15 mouse cellular contexts compared by ENCODE assay signal in genomic region chr16:33954793-33955192, GRCm38 (mm10).
"Had no signal": no experiment of that assay in that cellular context is flagged by ENCODE, and none has a peak within 500 bp of the region (broad histone marks: within the 10 kb centered on the region; RNA-seq: fewer than 3 reads in every experiment).

No protein-coding gene starts in this region.

- H3K4me2 ChIP-seq: liver, embryonic 12.5 days; lung, embryonic 14.5 days; midbrain, embryonic 11.5 days; midbrain, embryonic 15.5 days; neural tube, embryonic 13.5 days had no signal

- H3K4me3 ChIP-seq: layer of hippocampus, adult 2 months; left cerebral cortex, adult 2 months; limb, embryonic 10.5 days; liver, embryonic 12.5 days; megakaryocyte, embryonic 14.5 days; midbrain, embryonic 15.5 days; neural tube, embryonic 13.5 days had no signal

- H3K9ac ChIP-seq: liver, embryonic 12.5 days; lung, embryonic 14.5 days; midbrain, embryonic 15.5 days; neural tube, embryonic 13.5 days had no signal

- DNase-seq: kidney, postnatal 10 days; kidney, postnatal 4 days; lung, embryonic 14.5 days; lung, postnatal 14 days; right cerebral cortex, postnatal 25 days; thymus, adult 18-20 months; thymus, postnatal 14 days had no signal

- H3K4me1 ChIP-seq: limb, embryonic 10.5 days; liver, embryonic 12.5 days; midbrain, embryonic 15.5 days; neural tube, embryonic 13.5 days had no signal

- H3K9me3 ChIP-seq: limb, embryonic 10.5 days; liver, embryonic 12.5 days; megakaryocyte, embryonic 14.5 days; midbrain, embryonic 15.5 days; neural tube, embryonic 13.5 days had no signal

- H3K27ac ChIP-seq: layer of hippocampus, adult 2 months; left cerebral cortex, adult 2 months; limb, embryonic 10.5 days; liver, embryonic 12.5 days; midbrain, embryonic 15.5 days; neural tube, embryonic 13.5 days had no signal

- H3K27me3 ChIP-seq: liver, embryonic 12.5 days; megakaryocyte, embryonic 14.5 days; midbrain, embryonic 15.5 days; neural tube, embryonic 13.5 days had no signal

- ATAC-seq: liver, embryonic 12.5 days; midbrain, embryonic 15.5 days had no signal
